Mouse (Mus musculus): ENCODE results near the gene Mief2. TPM values are rescaled to one million over a fixed set of nuclear protein-coding genes. Genes with fewer than 3 reads are reported as not detected.

The Mief2 gene
- polyA plus RNA-seq, 1 experiment from 2014 or later, result 9.9 TPM

Small RNA genes within 50 kb of the gene (microRNA-seq; reads per million reads assigned to microRNA genes)
- gene Mir5100, result 0.58 reads per million

Other genes starting within 250 kb of the Mief2 start
- gene Alkbh5, start 192.0 kb upstream of the Mief2 start, polyA plus RNA-seq (2015; fragmentation: Nextera tagmentation; extraction: Ambion mirVana), result 40.9 and 41.2 TPM in 2 replicates
- gene Llgl1, start 28.7 kb upstream of the Mief2 start, polyA plus RNA-seq (2015; fragmentation: Nextera tagmentation; extraction: Ambion mirVana), result 38.2 and 41.4 TPM in 2 replicates
- 76.8 and 78.9 TPM in 2 replicates for gene Flii, start 1.1 kb upstream of the Mief2 start, polyA plus RNA-seq (2015; fragmentation: Nextera tagmentation; extraction: Ambion mirVana)
- 11.6 and 12.8 TPM in 2 replicates for gene Top3a, start 49.0 kb downstream of the Mief2 start, polyA plus RNA-seq (2015; fragmentation: Nextera tagmentation; extraction: Ambion mirVana)
- gene Smcr8, start 49.1 kb downstream of the Mief2 start, polyA plus RNA-seq (2015; fragmentation: Nextera tagmentation; extraction: Ambion mirVana), result 4.5 and 5.2 TPM in 2 replicates
- gene Shmt1, start 83.3 kb downstream of the Mief2 start, polyA plus RNA-seq (2015; fragmentation: Nextera tagmentation; extraction: Ambion mirVana), result 72.6 and 85.4 TPM in 2 replicates
- gene Dhrs7b, start 102.2 kb downstream of the Mief2 start, polyA plus RNA-seq (2015; fragmentation: Nextera tagmentation; extraction: Ambion mirVana), result 42.7 and 45.6 TPM in 2 replicates
- gene Tmem11, start 150.9 kb downstream of the Mief2 start, polyA plus RNA-seq (2015; fragmentation: Nextera tagmentation; extraction: Ambion mirVana), result 60.3 and 60.8 TPM in 2 replicates
- gene Natd1, start 186.4 kb downstream of the Mief2 start, polyA plus RNA-seq (2015; fragmentation: Nextera tagmentation; extraction: Ambion mirVana), result 12.1 and 15.0 TPM in 2 replicates
- 116 and 121 TPM in 2 replicates for gene Map2k3, start 203.6 kb downstream of the Mief2 start, polyA plus RNA-seq (2015; fragmentation: Nextera tagmentation; extraction: Ambion mirVana)